Mouse (Mus musculus): ENCODE data around the gene Grin2b. TPM values are rescaled to one million over a fixed set of nuclear protein-coding genes. Genes with fewer than 3 reads are reported as not detected.
"Not testable (repeated sequence)": the region's sequence is repeated elsewhere in the genome, so short reads cannot be mapped to it uniquely, and the experiment has no call there.

Grin2b gene
- polyA plus RNA-seq, 1 experiment from 2014 or later, result 3.1 TPM

- Histone ChIP-seq H3K4me2 (ENCODE audit: low read depth, low read length, severe bottlenecking) (no peak overlapping the region), H3K9me3 (ENCODE audit: control insufficient read depth, low read length) (no peaks in the 10 kb centered on the region), H3K27me3 (ENCODE audit: control insufficient read depth, insufficient read depth, low read length) (no peaks in the 10 kb centered on the region), H3K4me3 (ENCODE audit: low read depth, low read length) (no peak overlapping the region), H3K27ac (ENCODE audit: low read depth, low read length) (no peak overlapping the region), H3K9ac (ENCODE audit: low read length) (no peak overlapping the region), H3K36me3 (ENCODE audit: control insufficient read depth, insufficient read depth, low read length) (no peaks in the 10 kb centered on the region), H3K4me1 (replicated peaks; ENCODE audit: control insufficient read depth, insufficient read depth, low read length) (no peaks in the 10 kb centered on the region)
- ATAC-seq (replicated peaks; ENCODE audit: low FRiP score) (no peak), DNase-seq (ENCODE audit: low spot score) (no peak)
- WGBS, result 79% methylated on average over 4 of the region's 4 CpGs
These were observed 337.0 kb downstream of the Grin2b start for GRCm38 (mm10) chr6:135836353-135836752.

- no peak overlapping the region for H3K27ac ChIP-seq (ENCODE audit: low read depth, low read length)
- no peak overlapping the region for H3K4me3 ChIP-seq (ENCODE audit: low read depth, low read length)
- no peak overlapping the region for H3K9ac ChIP-seq (ENCODE audit: low read length)
- H3K4me2 ChIP-seq (ENCODE audit: low read depth, low read length, severe bottlenecking), result no peak overlapping the region
- H3K4me1 ChIP-seq (replicated peaks; ENCODE audit: control insufficient read depth, insufficient read depth, low read length), result no peaks in the 10 kb centered on the region
- H3K36me3 ChIP-seq (ENCODE audit: control insufficient read depth, insufficient read depth, low read length), result no peaks in the 10 kb centered on the region
- ATAC-seq (replicated peaks; ENCODE audit: low FRiP score) (no peak), DNase-seq (ENCODE audit: low spot score) (no peak)
- H3K27me3 ChIP-seq (ENCODE audit: control insufficient read depth, insufficient read depth, low read length), result no peaks in the 10 kb centered on the region
- WGBS, result 75% methylated on average over 5 of the region's 5 CpGs
- H3K9me3 ChIP-seq (ENCODE audit: control insufficient read depth, low read length), result no peaks in the 10 kb centered on the region
These were observed 339.8 kb downstream of the Grin2b start for GRCm38 (mm10) chr6:135833542-135833941.

- Histone ChIP-seq H3K27ac (ENCODE audit: low read depth, low read length) (no peak overlapping the region), H3K36me3 (ENCODE audit: control insufficient read depth, insufficient read depth, low read length) (no peaks in the 10 kb centered on the region), H3K9ac (ENCODE audit: low read length) (no peak overlapping the region), H3K9me3 (ENCODE audit: control insufficient read depth, low read length) (no peaks in the 10 kb centered on the region), H3K4me1 (replicated peaks; ENCODE audit: control insufficient read depth, insufficient read depth, low read length) (no peaks in the 10 kb centered on the region), H3K4me3 (ENCODE audit: low read depth, low read length) (no peak overlapping the region), H3K27me3 (ENCODE audit: control insufficient read depth, insufficient read depth, low read length) (no peaks in the 10 kb centered on the region), H3K4me2 (ENCODE audit: low read depth, low read length, severe bottlenecking) (no peak overlapping the region)
- WGBS, result 96% methylated on average over 3 of the region's 3 CpGs
- ATAC-seq (replicated peaks; ENCODE audit: low FRiP score), result no peak
- DNase-seq (ENCODE audit: low spot score), result no peak
These were observed 341.3 kb downstream of the Grin2b start for GRCm38 (mm10) chr6:135832041-135832440.

GRCm38 (mm10) chr6:135831032-135831431 lies 342.3 kb downstream of the Grin2b start:
- no peaks in the 10 kb centered on the region for H3K9me3 ChIP-seq (ENCODE audit: control insufficient read depth, low read length)
- no peak overlapping the region for H3K27ac ChIP-seq (ENCODE audit: low read depth, low read length)
- H3K4me3 ChIP-seq (ENCODE audit: low read depth, low read length), result no peak overlapping the region
- H3K27me3 ChIP-seq (ENCODE audit: control insufficient read depth, insufficient read depth, low read length), result no peaks in the 10 kb centered on the region
- no peaks in the 10 kb centered on the region for H3K4me1 ChIP-seq (replicated peaks; ENCODE audit: control insufficient read depth, insufficient read depth, low read length)
- ATAC-seq (replicated peaks; ENCODE audit: low FRiP score), result no peak
- H3K4me2 ChIP-seq (ENCODE audit: low read depth, low read length, severe bottlenecking), result no peak overlapping the region
- H3K9ac ChIP-seq (ENCODE audit: low read length), result no peak overlapping the region
- no peak for DNase-seq (ENCODE audit: low spot score)
- no peaks in the 10 kb centered on the region for H3K36me3 ChIP-seq (ENCODE audit: control insufficient read depth, insufficient read depth, low read length)
- 97% methylated on average over 1 of the region's 1 CpGs for WGBS

- no peaks in the 10 kb centered on the region for H3K9me3 ChIP-seq (ENCODE audit: control insufficient read depth, low read length)
- H3K4me1 ChIP-seq (replicated peaks; ENCODE audit: control insufficient read depth, insufficient read depth, low read length), result no peaks in the 10 kb centered on the region
- H3K4me2 ChIP-seq (ENCODE audit: low read depth, low read length, severe bottlenecking), result no peak overlapping the region
- ATAC-seq (replicated peaks; ENCODE audit: low FRiP score), result no peak
- no peak for DNase-seq (ENCODE audit: low spot score)
- H3K4me3 ChIP-seq (ENCODE audit: low read depth, low read length), result no peak overlapping the region
- WGBS, result 80% methylated on average over 7 of the region's 7 CpGs
- no peak overlapping the region for H3K27ac ChIP-seq (ENCODE audit: low read depth, low read length)
- no peaks in the 10 kb centered on the region for H3K36me3 ChIP-seq (ENCODE audit: control insufficient read depth, insufficient read depth, low read length)
- H3K9ac ChIP-seq (ENCODE audit: low read length), result no peak overlapping the region
- H3K27me3 ChIP-seq (ENCODE audit: control insufficient read depth, insufficient read depth, low read length), result no peaks in the 10 kb centered on the region
These were observed 343.9 kb downstream of the Grin2b start for GRCm38 (mm10) chr6:135829458-135829857.

GRCm38 (mm10) chr6:135828976-135829375 lies 344.3 kb downstream of the Grin2b start:
- DNase-seq (ENCODE audit: low spot score) (peak; percentile 53), ATAC-seq (replicated peaks; ENCODE audit: low FRiP score) (no peak)
- Histone ChIP-seq H3K4me1 (replicated peaks; ENCODE audit: control insufficient read depth, insufficient read depth, low read length) (no peaks in the 10 kb centered on the region), H3K4me2 (ENCODE audit: low read depth, low read length, severe bottlenecking) (no peak overlapping the region), H3K27ac (ENCODE audit: low read depth, low read length) (no peak overlapping the region), H3K4me3 (ENCODE audit: low read depth, low read length) (no peak overlapping the region), H3K9ac (ENCODE audit: low read length) (no peak overlapping the region), H3K27me3 (ENCODE audit: control insufficient read depth, insufficient read depth, low read length) (no peaks in the 10 kb centered on the region), H3K9me3 (ENCODE audit: control insufficient read depth, low read length) (no peaks in the 10 kb centered on the region), H3K36me3 (ENCODE audit: control insufficient read depth, insufficient read depth, low read length) (no peaks in the 10 kb centered on the region)
- WGBS, result 60% methylated on average over 4 of the region's 4 CpGs

- no peak overlapping the region for H3K4me2 ChIP-seq (ENCODE audit: low read depth, low read length, severe bottlenecking)
- H3K4me1 ChIP-seq (replicated peaks; ENCODE audit: control insufficient read depth, insufficient read depth, low read length), result no peaks in the 10 kb centered on the region
- ATAC-seq (replicated peaks; ENCODE audit: low FRiP score) (peak; percentile 42; the same call in 1 of the 2 replicates), DNase-seq (ENCODE audit: low spot score) (peak; percentile 58)
- H3K27me3 ChIP-seq (ENCODE audit: control insufficient read depth, insufficient read depth, low read length), result no peaks in the 10 kb centered on the region
- H3K9me3 ChIP-seq (ENCODE audit: control insufficient read depth, low read length), result no peaks in the 10 kb centered on the region
- H3K27ac ChIP-seq (ENCODE audit: low read depth, low read length), result no peak overlapping the region
- no peaks in the 10 kb centered on the region for H3K36me3 ChIP-seq (ENCODE audit: control insufficient read depth, insufficient read depth, low read length)
- WGBS, result 23% methylated on average over 4 of the region's 4 CpGs
- H3K4me3 ChIP-seq (ENCODE audit: low read depth, low read length), result no peak overlapping the region
- no peak overlapping the region for H3K9ac ChIP-seq (ENCODE audit: low read length)
These were observed 345.4 kb downstream of the Grin2b start for GRCm38 (mm10) chr6:135827942-135828341.

GRCm38 (mm10) chr6:135827317-135827716 lies 346.0 kb downstream of the Grin2b start:
- H3K36me3 ChIP-seq (ENCODE audit: control insufficient read depth, insufficient read depth, low read length), result no peaks in the 10 kb centered on the region
- H3K27me3 ChIP-seq (ENCODE audit: control insufficient read depth, insufficient read depth, low read length), result no peaks in the 10 kb centered on the region
- DNase-seq (ENCODE audit: low spot score) (no peak), ATAC-seq (replicated peaks; ENCODE audit: low FRiP score) (no peak)
- no peaks in the 10 kb centered on the region for H3K9me3 ChIP-seq (ENCODE audit: control insufficient read depth, low read length)
- H3K4me2 ChIP-seq (ENCODE audit: low read depth, low read length, severe bottlenecking), result no peak overlapping the region
- no peak overlapping the region for H3K27ac ChIP-seq (ENCODE audit: low read depth, low read length)
- H3K4me3 ChIP-seq (ENCODE audit: low read depth, low read length), result no peak overlapping the region
- no peaks in the 10 kb centered on the region for H3K4me1 ChIP-seq (replicated peaks; ENCODE audit: control insufficient read depth, insufficient read depth, low read length)
- WGBS, result 77% methylated on average over 3 of the region's 3 CpGs
- H3K9ac ChIP-seq (ENCODE audit: low read length), result no peak overlapping the region

GRCm38 (mm10) chr6:135826776-135827175 lies 346.5 kb downstream of the Grin2b start:
- 95% methylated on average over 7 of the region's 7 CpGs for WGBS
- not testable (repeated sequence) for H3K36me3 ChIP-seq (ENCODE audit: control insufficient read depth, insufficient read depth, low read length); ATAC-seq (replicated peaks; ENCODE audit: low FRiP score); H3K27me3 ChIP-seq (ENCODE audit: control insufficient read depth, insufficient read depth, low read length); H3K4me3 ChIP-seq (ENCODE audit: low read depth, low read length); DNase-seq (ENCODE audit: low spot score); H3K27ac ChIP-seq (ENCODE audit: low read depth, low read length); H3K4me1 ChIP-seq (replicated peaks; ENCODE audit: control insufficient read depth, insufficient read depth, low read length); H3K9ac ChIP-seq (ENCODE audit: low read length); H3K4me2 ChIP-seq (ENCODE audit: low read depth, low read length, severe bottlenecking); H3K9me3 ChIP-seq (ENCODE audit: control insufficient read depth, low read length)

Data from forebrain, embryonic 11.5 days (tissue).